Mouse (Mus musculus) activated CD4-positive, CD25-positive, alpha-beta regulatory T cell, adult 4 months (primary cell): ENCODE data around the gene Yipf6. TPM values are rescaled to one million over a fixed set of nuclear protein-coding genes. Genes with fewer than 3 reads are reported as not detected.
"Not testable (repeated sequence)": the region's sequence is repeated elsewhere in the genome, so short reads cannot be mapped to it uniquely, and the experiment has no call there.

Experiments
- ATAC-seq: one replicate; pipeline ENCODE4 v1.8.0; 2017
- polyA plus RNA-seq, 2 experiments: library from polyadenylated mRNA; unstranded; fragments of 100-300 nt; shearing (Covaris generic); gene quantifications; one replicate each; pipeline ENCODE4 v1.2.1; 2017

Gene Yipf6
- polyA plus RNA-seq: 10 to 100 TPM; 27.1 to 33.0 TPM

GRCm38 (mm10) chrX:98936101-98936500, at the start of gene Yipf6:
Gene Yipf6, plus strand, starts transcription at chrX:98936316.
- ATAC-seq: no peak

- no peak for ATAC-seq
These were observed 46.1 kb upstream of the Yipf6 start for GRCm38 (mm10) chrX:98890072-98890405.

DNA sequence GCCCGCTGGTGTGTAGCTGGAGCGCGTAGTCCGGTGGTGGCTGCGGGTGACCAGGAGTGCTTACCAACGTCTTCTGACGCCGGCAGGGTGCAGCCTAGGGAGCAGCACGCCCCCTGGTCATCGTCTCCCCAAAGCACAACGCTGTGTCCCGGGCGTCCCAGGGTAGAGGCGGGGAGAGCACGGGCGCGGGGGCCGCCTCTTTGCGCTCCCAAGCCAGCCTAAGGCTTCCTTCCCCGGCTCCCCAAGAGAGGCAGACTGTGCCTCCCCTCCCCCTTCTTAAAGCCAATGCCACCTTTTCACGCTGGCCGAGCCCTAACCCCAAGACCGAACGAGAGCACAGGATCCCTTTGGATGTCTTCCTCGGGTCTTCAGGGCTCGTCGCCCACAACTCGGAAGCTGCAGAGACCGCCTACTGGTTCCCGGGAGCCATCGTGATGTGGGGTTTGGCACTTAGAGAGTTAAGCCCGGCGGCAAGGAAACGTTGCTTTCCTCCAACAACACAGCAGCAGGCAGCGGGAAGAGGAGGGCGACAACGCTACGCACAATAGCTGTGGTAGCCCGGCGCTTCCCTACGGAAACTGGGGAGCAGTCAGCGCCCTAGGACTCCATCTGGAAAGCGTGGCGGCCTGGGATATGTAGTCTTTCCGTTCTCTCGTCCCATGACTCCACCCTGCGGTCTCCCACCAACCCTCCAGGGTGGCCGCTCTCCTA, 45.6 kb upstream of the Yipf6 start, which contains the start of gene Ophn1:
Gene Ophn1, minus strand, starts transcription at position 620 of the 711 bp plus-strand sequence.
- no peak for ATAC-seq

DNA sequence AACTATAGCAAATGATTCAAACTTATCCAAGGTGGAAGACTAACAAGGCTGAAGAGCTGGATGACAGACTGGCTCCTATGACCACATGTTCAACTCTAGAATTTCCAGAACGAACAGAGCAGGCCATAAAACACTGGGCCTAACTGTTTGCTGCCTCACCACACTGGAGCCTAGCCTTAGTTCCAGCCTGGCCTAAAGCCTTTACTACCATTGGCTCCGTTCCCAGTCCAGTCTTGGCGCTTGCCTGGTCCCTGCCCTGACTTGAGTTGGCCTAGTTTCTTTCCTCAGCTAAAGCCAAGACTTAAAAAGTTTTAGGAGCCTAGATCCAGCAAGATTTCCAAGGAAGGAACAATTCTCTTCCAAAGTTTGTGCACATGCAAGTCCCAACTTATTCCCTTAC, 37.8 kb upstream of the Yipf6 start:
- ATAC-seq: no peak

DNA sequence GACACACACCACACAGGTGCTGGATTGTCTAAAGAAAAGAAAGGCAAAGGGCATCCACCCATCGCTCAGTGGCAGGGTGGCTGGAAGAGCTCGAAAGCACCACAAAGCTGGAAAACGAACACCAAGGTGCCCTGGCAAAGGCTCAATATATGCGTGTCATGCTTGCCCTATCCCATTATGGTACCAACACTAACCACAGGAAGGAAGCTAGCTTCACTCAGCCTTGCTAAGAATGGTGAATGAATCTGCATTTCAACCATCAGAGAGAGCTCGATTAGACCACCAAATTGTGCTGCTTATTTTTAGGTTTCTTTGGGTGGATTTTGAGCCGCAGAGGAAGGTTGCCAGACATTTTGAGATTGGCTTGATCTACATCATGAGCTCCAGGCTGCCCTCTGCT, 31.9 kb upstream of the Yipf6 start:
- ATAC-seq: no peak

DNA sequence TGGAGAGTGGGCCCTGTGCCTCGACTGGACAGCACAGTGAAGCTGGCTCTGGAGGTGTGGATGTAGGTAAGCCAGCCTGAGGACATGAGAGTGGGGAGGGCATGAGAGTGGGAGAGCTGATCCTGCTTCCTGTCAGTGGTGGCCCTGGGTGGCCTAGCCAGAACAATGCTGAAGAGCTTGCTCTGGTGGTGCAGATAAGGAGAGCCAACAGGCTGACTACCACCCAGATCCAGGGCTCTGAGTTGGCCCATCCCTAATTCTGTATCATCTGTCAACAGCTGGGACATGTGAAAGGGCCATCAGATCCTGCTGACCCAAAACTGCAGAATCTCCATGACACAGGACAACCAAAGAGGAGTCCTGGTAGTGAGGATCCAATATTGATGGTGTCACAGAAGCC, 27.2 kb upstream of the Yipf6 start:
- ATAC-seq: no peak

- no peak for ATAC-seq
These were observed 16.7 kb upstream of the Yipf6 start for GRCm38 (mm10) chrX:98919423-98919822.

GRCm38 (mm10) chrX:98936707-98937554, 815 bp downstream of the Yipf6 start:
- peak; percentile 80 for ATAC-seq

DNA sequence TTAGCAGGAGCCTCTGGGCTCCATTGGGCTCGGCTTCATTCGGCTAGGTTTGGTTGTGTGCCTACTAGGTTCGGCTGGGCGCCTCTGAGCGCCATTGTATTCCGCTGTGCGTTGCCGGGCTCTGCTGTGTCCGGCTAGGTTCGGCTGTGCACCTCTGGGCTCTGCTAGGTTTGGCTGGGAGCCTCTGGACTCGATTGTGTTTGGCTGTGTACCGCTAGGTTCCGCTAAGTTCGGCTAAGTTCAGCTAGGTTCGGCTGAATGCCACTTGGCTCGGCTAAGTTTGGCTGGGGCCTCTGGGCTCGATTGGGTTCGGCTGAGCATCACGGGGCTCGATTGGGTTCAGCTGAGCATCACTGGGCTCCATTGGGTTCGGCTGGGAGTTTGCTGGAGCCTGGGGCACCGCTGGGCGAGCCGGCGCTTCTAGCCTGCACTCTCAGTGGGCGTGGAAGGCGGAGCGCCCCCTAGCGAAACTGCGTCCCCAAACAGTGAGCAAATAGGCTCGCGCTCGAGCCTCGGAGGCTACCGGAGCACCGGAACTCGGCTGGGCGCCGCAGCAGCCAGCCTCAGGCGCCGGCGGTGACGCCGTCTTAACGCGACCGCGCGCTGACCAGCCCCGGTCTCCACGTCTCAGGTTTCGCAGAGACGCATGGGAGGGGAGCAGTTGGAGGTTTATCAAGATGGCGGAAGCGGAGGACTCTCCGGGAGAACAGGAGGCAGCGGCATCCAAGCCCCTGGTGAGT, 1.6 kb downstream of the Yipf6 start:
- peak; percentile 56 for ATAC-seq

DNA sequence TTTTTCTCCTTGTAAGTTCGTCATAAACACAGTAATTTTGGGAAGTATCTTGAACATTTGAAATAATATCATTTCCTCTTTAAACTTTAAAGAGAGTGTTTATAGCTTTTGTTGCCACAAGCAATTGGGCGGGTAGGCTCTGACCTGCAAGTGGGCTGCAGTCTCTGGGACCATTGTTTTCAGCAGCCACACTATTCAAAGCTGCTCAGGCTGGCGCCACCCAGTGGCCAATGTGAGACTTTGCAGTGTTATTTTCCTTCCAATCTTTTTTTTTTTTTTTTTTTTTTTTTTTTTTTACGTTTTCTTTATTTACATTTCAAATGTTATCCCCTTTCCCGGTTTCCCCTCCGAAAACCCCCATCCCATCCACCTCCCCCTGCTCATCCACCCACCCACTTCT, 17.8 kb downstream of the Yipf6 start:
- ATAC-seq: no peak

DNA sequence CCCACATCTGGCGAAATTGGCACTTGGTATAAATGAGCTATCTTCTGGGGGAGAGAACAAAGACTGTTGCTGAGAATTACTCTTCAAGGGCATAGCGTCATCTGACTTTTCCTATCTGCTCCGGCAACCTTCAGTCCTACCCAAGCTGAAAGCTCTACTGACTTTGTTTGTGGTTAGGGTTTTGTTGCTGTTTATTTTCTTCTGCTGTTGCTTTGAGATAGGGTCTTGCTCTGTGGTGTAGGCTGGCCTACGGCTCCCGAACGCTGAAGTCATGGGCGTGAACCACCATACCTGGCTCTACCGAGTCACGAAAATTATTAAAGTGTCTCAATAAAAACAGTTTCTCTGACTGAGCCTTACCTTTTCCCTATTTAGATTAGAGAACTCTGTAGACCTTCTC, 22.2 kb downstream of the Yipf6 start:
- no peak for ATAC-seq

- no peak for ATAC-seq
These were observed 22.9 kb downstream of the Yipf6 start for GRCm38 (mm10) chrX:98959050-98959449.

GRCm38 (mm10) chrX:98963742-98964141, 27.6 kb downstream of the Yipf6 start:
- no peak for ATAC-seq

GRCm38 (mm10) chrX:98964513-98964912, 28.4 kb downstream of the Yipf6 start:
- ATAC-seq: no peak

GRCm38 (mm10) chrX:98986611-98987010, 50.5 kb downstream of the Yipf6 start:
- ATAC-seq: not testable (repeated sequence)

DNA sequence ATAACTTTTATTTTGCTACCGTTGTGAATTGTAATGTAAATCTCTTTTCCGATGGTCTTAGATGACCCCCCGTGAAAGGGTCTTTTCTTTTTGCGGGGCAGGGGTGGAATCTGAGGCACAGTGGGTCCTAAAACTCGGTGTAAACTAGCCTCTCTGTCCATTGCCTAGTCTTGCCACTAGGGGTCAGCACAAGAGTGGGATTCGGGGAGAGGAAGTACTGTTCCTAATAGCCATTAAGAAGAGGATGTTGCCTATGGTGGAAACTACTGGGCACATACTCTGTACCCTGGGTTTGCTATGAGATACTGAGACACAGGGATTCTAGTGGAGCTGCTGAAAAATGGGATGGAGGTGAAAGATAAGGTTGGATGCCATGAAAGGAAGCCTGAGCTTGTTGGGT, 53.5 kb downstream of the Yipf6 start:
- no peak for ATAC-seq

Other genes with a start within 250 kb of the Yipf6 start
- under 1 TPM in 1 of 2 experiments, not detected in 1; 0.08 TPM for gene Ophn1, start 45.3 kb upstream of the Yipf6 start, polyA plus RNA-seq
- under 1 TPM; 0.28 to 0.38 TPM for gene Stard8, start 66.9 kb downstream of the Yipf6 start, polyA plus RNA-seq
- gene Efnb1, start 199.8 kb downstream of the Yipf6 start, polyA plus RNA-seq: under 1 TPM; 0.32 to 0.37 TPM